Mouse (Mus musculus) MN1 (cell line): ENCODE results near the gene 2610528J11Rik.
"Not testable (repeated sequence)": the region's sequence is repeated elsewhere in the genome, so short reads cannot be mapped to it uniquely, and the experiment has no call there.

Source experiments
- DNase-seq: peaks from one replicate; pipeline ENCODE4 v3.0.0-alpha.2; 2016; ENCODE audit warnings: low spot score

2610528J11Rik gene

GRCm38 (mm10) chr4:118542510-118543157 lies 15.8 kb downstream of the 2610528J11Rik start:
- no peak for DNase-seq

DNA sequence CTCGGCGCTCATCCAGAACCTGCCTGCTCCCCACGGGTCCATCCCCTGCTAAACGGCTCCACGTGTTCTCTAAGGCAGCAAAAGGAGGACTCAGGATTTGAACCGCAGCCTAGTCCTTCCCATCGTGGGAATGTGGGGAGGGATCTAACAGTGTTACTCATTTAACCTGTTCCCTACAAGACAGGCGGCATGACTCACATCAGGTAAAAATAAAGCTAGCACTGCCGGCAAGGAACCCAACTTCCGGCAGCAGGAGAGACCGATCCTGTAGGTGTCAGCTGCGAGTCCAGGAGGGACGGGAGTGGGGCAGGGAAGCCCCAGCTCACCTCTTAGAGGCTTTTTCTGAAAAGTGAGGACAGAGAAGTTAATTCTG lies 16.3 kb downstream of the 2610528J11Rik start:
- DNase-seq, result no peak

DNA sequence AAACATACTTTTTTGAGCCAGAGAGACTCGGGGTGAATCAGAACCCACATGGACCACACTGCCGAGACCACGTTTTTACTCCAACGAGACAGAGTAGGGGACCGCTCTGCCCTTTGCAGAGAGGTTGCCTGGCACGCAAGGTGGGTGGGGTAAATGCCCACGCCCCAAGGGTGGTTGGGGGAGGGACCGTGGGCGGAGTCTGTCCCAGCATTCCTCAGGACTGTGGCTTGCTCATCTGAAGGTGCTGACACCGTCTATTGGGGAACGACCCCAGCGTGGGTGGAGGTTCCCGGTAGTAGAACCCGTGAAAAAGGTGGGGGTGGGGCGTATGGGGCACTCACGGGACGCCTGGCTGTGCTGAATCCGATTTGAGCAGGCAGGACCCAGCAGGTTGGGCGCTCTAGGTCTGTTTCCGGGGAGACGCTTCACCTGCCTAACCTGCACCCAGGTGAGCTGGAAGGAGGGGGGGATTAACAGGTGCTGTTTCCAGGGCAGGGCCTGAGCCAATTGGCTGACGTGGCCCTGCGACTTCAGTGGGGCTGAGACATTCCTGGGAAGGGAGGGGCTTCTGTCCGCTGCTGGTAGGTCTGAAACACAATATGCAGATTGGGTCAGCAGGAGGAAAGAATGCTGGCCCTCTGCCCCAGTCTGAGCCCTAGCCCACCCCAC lies 16.9 kb downstream of the 2610528J11Rik start, which contains the start of gene Tmem125:
Tmem125 (minus strand) TSS at position 453 of the 669 bp plus-strand sequence.
- no peak for DNase-seq

GRCm38 (mm10) chr4:118544441-118545127 lies 17.8 kb downstream of the 2610528J11Rik start:
- no peak for DNase-seq

GRCm38 (mm10) chr4:118547424-118548129 lies 20.8 kb downstream of the 2610528J11Rik start:
- DNase-seq, result not testable (repeated sequence)

- not testable (repeated sequence) for DNase-seq
Measured at GRCm38 (mm10) chr4:118548130-118548480, 21.3 kb downstream of the 2610528J11Rik start.

- DNase-seq, result no peak
Measured at GRCm38 (mm10) chr4:118553039-118553649, 26.3 kb downstream of the 2610528J11Rik start.

DNA sequence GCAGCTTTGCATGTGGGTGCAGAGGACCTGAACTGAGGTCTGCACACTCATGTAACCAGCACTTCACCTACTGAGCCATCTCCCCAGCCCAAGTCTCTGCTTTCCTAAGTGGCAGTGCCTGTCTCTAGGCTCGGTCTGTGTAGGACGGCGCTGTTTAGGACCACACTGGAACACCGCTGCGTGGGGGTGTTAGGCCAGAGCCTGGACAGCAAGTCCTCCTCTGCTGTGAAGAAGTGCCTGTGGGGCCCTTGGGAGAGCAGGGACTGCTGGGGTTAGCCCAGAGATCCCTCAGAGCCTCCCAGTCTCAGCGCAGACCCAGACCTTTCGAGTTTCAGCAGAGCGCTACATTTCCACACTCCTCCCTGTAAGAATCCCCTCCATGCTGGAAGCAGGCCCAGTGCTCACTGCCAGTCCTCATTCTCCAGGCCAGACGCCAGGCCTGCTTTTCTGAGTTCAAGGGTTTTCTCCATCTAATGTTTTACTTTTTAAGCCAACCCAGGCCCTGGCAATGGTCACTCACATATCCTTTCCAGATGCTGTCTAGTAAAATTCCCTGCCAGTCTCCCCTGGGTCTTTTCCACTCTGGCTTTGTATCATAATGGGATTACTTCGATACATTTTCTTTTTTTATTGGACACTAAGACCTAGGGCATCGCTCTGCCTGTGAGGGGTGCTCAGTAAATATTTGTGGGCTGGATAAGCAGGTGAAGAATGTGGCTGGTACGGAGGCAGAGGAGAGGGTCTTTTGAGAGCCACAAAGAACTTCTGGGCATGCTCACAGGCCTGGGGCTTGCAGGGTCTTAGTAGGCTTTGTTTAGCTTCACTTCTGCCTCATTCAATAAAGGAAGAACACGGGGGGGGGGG lies 37.5 kb downstream of the 2610528J11Rik start:
- peak; percentile 28 for DNase-seq

DNA sequence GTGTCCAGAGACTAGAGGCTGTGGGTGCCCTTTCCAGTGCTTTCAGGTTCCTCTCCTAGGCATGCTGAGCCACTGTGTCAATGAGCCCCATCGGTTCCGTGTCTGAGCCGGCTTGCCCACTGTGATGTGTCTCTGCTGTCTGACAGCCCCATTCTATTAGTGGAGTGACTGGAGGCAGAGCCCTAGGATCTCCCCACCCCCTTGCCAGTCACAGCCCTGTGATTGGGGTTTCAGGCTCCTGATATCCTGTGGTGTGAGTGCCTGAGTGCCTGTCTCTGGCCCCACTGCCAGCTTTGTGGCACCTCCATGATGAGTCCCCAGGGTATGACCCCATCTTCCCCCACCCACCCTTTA lies 38.1 kb downstream of the 2610528J11Rik start:
- no peak for DNase-seq

GRCm38 (mm10) chr4:118566161-118566676 lies 39.4 kb downstream of the 2610528J11Rik start:
- peak; percentile 45 for DNase-seq

GRCm38 (mm10) chr4:118568709-118569108 lies 41.9 kb downstream of the 2610528J11Rik start:
- DNase-seq, result no peak

DNA sequence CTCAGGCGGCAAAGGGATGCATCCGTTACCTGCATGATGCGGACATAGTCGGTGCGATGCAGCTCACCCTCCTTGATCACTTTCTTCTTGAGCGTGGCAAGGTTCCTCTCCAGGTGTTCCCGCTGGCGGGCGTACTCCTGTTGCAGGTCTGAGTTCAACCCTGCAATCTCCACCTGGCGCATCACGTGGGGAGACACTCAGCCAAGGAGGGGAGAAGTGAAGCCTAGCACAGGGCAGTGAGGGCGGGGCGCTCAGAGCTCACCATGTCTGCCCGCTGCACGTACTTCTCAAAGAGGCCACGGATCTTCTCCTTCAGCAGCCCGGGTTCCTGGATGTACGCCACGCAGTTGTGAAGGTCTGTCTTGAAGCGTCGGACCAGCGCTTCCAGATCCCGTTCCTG lies 42.5 kb downstream of the 2610528J11Rik start:
- DNase-seq, result no peak

DNA sequence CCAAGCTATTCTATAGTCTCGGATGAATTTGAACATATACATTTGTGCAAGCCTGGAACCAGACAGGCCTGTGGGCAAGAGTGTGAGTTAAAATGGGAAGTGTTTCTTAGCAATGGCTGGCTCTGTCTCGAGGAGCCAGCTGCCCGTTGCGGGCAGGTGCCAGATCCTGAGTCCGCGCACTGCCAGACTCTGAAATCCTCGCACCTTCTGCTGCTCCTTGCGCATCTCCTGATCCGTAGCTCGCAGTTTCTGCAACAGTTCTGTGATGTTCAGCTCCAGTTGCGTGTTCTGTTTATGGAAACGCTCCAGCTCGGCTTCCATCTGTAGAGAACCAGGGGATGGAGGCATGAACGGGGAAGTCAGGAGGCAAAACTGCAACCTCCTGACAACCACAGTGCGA lies 44.6 kb downstream of the 2610528J11Rik start:
- DNase-seq, result no peak

DNA sequence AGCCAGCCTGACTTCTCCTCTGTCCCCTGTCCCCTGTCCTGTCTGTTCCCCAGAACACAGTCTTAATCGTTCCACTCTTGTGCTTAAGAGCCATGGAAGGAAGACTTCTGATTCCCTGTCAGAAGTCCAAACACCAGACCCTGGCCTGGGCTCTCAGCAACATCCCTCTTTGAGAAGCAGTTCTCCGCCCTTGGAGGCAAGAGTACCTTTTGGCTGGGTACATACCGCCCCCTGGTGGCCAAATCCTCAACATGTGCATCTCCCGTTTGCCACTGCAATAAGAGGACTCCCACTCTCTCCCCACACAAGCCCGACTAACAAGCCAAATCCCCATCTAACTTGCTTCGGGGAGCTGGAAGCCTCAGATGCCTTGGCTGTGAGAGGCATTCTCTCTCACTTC lies 49.3 kb downstream of the 2610528J11Rik start:
- DNase-seq, result peak; percentile 79

- no peak for DNase-seq
Measured at GRCm38 (mm10) chr4:118579313-118579712, 52.5 kb downstream of the 2610528J11Rik start.
